Mouse (Mus musculus) layer of hippocampus, adult 8-10 months (tissue): ENCODE data around the gene Rab37. TPM values are rescaled to one million over a fixed set of nuclear protein-coding genes. Genes with fewer than 3 reads are reported as not detected.

ENCODE experiments used
- DNase-seq, 2 experiments: peaks; one replicate each; pipeline ENCODE4 v3.0.0; 2022; ENCODE audit warnings: low spot score in 2 of 2
- total RNA-seq, 4 experiments: library from RNA; stranded (reverse); gene quantifications; 2 replicates each; pipeline ENCODE4 v1.2.4; 2022

Rab37 gene
- total RNA-seq, 4 experiments from 2014 or later: 2.8 to 4.0 (median 3.9) TPM

GRCm38 (mm10) chr11:115085064-115085463, 6.2 kb upstream of the Rab37 start:
- DNase-seq: no peak

DNA sequence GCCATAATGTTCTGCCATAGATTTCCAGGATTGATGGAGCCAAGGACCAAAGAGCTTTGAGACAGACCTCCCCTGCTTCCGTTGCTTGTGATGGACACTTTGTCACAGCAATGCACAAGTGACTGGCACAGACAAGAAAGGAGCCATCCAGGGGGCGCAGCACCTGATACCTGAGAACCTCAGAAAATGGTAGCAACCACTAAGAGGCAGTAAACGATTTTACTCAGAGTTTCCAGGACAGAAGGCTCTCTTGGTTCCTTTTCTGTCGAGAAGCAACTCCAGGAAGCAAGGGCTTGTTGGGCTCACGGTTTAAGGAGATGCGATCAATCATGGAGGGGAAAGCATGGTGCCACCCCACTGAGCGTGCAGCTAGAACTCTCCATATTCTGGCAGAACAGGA, 5.0 kb upstream of the Rab37 start:
- DNase-seq: no peak

GRCm38 (mm10) chr11:115089853-115090252, 1.4 kb upstream of the Rab37 start:
- DNase-seq: no peak

DNA sequence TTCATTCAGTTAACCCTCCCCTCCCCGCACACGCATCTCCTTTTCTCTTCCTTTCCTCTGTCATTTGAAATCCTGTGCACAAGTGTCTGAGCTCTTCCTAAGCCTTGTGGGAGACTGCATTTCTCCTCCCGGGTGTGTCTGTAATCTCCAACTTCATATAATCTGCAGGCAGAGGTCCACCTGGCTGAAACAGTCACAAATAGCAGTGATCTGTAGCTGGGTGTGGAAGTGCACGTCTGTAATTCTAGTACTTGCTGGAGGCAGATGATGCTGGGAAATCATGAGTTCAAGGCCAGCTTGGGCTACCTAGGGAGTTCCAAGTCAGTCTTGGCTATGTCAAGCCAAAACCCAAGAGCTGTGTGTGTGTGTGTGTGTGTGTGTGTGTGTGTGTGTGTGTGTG, 909 bp downstream of the Rab37 start:
- no peak for DNase-seq

GRCm38 (mm10) chr11:115098203-115098932, 7.1 kb downstream of the Rab37 start:
- DNase-seq: peak; percentile 27 to 39

DNA sequence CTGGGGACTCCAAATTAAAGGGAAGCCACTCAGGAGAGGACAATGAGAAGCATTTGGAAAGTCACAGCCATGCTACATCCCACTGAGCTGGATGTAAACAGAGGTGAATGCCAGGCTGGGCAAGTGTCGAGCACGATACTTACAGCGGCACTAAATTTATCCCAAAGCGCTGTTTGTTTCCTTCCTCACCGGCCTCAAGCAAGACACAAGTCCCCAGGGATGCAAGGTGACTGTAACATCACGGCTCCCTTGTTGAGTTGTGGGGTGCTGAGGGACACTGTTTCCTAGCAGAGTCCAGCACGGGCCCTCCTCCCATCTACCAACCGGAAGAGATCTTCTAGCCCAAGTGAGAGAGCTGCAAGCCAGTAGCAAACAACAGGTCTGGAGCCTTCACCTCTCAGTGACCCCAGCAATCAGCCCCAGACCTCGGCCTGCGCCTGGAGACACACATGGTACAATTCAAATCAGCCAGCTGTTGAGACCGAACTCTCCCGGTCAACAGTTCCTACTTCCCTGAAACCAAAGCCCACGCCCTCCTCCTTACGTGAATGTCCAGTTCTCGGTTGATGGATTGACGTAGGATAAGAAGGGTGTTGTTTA, 8.1 kb downstream of the Rab37 start:
- no peak for DNase-seq

DNA sequence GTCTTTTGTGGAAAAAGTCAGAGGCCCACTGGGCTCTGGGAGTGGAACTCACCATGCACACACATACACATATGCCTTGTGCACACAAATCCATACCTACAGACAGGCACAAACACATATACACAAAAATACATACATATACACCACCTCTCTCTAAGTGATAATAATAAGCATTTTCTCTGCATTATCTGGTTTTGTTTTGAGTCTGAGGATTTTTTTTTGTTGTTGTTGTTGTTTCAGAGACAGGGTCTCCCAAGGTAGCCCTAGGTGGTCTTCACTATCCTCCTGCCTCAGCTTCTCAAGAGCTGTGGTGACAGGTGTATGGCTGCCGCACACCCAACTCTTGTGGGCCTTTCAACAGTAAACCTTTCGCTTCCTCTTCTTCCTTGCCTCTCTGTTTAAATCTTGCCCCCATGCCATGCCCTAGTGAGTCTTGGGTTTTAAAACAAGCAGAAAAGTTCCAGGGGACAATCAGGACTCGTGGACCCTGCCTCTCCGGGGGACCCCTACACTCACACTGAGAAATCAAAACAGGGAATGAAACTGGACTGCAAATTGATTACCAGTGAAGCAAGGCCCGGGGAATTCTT, 8.9 kb downstream of the Rab37 start:
- DNase-seq: no peak

- no peak for DNase-seq
Measured at GRCm38 (mm10) chr11:115100741-115101140, 9.5 kb downstream of the Rab37 start.

DNA sequence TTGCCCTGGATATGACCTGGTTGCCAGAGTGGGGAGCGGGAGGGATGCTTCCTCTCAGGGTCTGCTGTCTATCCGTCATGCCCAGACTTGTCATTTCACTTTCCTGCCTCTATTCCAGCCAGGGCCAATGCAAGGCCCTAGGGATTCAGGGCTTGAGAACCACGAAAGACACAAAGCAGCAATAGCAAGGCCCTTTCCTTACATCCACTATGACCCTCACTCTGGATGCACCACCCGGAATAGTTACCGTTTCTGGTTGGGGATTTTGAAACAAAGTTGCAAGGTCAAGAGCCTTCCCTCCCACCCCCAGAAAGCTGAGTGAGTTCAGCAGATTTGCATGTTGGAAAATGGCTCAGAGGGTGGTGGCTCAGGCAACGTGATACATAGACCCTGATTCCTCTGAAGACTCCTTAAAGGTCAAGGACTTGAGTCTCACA, 10.4 kb downstream of the Rab37 start:
- no peak for DNase-seq

DNA sequence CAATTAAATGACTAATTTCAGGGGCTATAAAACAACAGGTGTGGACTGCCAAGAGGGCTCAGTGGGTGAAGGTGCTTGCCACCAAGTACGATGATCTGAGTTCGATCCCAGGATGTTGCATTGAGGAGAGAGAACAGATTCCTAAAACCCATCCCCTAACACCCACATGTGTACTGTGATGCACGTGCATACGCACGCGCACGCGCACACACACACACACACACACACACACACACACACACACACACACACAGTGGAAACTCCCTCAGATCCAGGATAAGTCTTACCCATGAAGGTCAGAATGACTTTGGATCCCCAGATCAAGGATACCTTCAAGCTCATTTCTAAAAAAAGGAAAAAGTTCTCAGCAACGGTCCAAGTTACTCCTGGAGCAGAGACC, 10.9 kb downstream of the Rab37 start:
- DNase-seq: no peak

DNA sequence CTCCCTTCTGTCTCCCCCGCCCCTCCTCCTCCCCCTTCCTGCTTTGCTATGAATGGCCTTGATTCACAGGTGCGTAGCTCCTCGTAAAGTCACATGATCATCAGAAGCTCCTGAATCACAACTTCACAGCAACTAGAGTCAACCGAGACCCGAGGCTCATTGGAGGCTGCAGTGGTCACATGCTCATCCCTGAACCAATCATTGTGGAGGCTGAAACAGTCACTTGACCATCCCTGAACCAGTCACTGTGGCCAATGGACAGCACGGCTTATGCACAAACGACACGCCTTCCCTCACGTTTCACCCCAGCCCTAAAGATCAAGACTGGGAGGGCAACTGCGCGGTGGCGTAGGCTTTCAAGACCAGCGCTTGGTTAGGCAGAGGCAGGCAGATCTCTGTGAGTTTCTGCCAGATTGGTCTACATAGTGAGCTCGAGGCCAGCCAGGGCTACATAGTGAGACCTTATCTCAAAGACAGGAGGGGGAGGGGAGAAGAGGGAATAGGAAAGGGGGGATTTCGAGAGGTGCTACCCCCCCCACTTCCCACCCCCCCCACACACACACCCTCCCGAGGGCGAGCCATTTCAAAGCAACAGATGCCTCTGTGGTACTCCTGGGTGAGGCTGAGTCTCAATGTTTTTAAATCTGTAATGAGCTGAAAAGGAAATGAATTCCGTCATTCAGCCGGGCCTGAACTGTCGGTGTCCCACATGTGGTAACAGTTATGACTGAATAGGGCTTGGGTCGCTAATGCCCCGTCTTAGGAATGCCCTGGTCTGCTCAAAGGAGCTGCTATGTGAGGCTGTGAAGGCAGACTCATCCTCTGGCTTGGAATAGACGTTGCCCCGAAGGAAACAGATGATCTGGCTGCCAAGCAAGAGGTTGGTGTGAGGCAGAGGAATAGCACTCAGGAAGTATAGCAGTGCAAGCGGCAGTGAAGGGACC, 12.5 kb downstream of the Rab37 start:
- no peak for DNase-seq

- no peak for DNase-seq
Measured at GRCm38 (mm10) chr11:115104769-115105563, 13.7 kb downstream of the Rab37 start.

GRCm38 (mm10) chr11:115106638-115107037, 15.4 kb downstream of the Rab37 start:
- no peak for DNase-seq

GRCm38 (mm10) chr11:115107403-115107916, 16.2 kb downstream of the Rab37 start:
- no peak for DNase-seq

DNA sequence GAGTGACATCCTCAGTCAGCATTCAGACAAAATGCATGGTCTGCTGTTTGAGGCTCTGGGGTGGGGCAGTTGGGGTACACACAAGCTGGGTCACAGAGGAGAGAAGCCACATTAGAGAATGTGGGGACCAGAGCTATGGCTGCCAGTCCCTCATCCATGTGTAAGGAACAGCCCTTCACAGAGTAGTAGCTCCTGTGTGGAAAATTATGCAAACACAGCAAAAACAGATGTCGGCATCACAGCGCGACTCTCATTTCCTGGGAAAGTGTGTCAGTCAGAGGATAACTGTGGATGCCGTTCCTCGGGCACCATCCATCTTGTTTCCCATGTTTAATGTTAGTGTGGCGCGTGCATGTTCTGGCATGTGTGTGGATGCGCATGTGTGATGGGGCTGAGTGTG, 16.9 kb downstream of the Rab37 start:
- DNase-seq: no peak

- no peak for DNase-seq
Measured at GRCm38 (mm10) chr11:115110271-115110670, 19.0 kb downstream of the Rab37 start.

DNA sequence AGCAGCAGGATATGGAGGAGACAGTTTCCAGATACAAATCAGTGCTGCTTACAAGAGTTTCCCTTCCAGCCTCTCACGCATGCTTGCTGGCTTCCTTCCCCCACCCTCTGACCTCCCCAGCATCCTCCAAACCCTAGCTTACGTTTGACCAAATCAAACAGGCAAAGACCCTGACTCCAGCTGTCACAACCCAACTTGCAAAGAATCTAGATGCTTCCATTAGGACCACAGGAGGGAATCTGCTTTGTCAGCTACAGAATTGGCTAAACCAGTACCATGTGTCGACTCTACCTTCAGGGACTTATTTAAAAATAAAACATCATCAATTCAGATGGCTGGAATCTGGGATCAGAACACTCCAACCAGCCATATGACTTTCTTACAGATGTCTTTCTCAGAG, 21.0 kb downstream of the Rab37 start:
- no peak for DNase-seq

DNA sequence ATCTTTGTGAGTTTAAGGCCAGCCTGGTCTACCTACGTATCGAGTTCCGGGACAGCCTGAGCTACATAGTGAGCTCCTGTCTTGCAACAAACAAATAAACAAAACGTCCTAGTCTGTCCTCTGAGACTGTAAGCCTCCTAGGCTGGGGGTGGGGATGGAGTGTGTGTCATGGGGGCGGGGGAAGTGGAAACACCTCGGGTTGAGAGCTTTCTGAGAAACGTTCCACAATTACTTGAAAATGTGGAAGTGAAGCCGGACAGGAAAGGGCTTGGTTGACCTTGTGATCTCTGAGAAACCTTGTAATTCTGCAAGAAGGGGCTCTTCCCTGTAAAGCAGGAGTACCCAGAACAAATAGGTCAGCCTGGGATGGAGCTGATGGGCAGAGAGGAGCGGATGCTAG, 28.2 kb downstream of the Rab37 start:
- no peak for DNase-seq

GRCm38 (mm10) chr11:115128483-115128882, 37.3 kb downstream of the Rab37 start:
- no peak for DNase-seq

GRCm38 (mm10) chr11:115129508-115130126, 38.4 kb downstream of the Rab37 start:
- no peak for DNase-seq
